ENCODE assay signal across 16 mouse cellular contexts in the genomic region with DNA sequence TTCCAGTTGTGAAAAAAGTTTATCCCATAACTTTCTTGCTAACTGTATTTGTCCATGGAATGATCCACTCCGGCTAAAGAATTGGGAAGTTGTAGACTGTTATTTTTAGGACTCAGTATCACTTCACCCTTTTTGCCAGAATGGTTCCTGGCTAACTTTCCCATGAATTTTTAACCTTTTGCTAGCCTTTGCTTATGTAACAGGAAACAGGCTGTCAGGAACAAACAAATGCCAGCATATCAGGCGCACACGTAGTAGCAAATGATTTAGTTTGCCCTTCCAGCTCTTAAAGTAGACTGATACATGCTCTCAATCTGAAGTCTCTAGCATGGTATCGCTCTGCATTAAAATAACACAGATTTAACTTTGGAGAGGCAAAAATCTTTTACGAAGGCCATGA.
DNase-seq lines count a peak whose midpoint lies in the region; ATAC-seq and TF ChIP-seq lines count a peak whose summit lies in the region.
"Had no signal": no experiment of that assay in that cellular context is flagged by ENCODE, and none has a peak within 500 bp of the region (broad histone marks: within the 10 kb centered on the region; RNA-seq: fewer than 3 reads in every experiment).

No protein-coding gene starts in this region.

- no peak overlapping the region for H3K27ac ChIP-seq in intestine, embryonic 14.5 days (ENCODE audit: low read depth)
- no peak overlapping the region for H3K27ac ChIP-seq in intestine, postnatal 0 days (ENCODE audit: low read depth, low read length)
- peak overlapping the region; percentile 79 for H3K27ac ChIP-seq in heart, embryonic 13.5 days (replicated peaks)
- peak overlapping the region; percentile 70 for H3K27ac ChIP-seq in lung, postnatal 0 days (ENCODE audit: low read length)
- H3K27ac ChIP-seq in hindbrain, embryonic 16.5 days (ENCODE audit: low read depth, low read length), result no peak overlapping the region
- no peak overlapping the region for H3K27ac ChIP-seq in cerebellum, adult 2 months (ENCODE audit: insufficient read depth, low read length)
- H3K27ac ChIP-seq: limb, embryonic 13.5 days had no signal

- H3K9ac ChIP-seq in intestine, embryonic 14.5 days (ENCODE audit: low read length), result no peak overlapping the region; the same call in 1 of the 2 replicates
- H3K9ac ChIP-seq in intestine, postnatal 0 days (ENCODE audit: low read depth, low read length), result no peak overlapping the region
- H3K9ac ChIP-seq in heart, embryonic 13.5 days, result peak overlapping the region; percentile 78
- H3K9ac ChIP-seq in lung, postnatal 0 days (replicated peaks; ENCODE audit: low read depth), result peak overlapping the region; percentile 42; the same call in 1 of the 2 replicates
- H3K9ac ChIP-seq in hindbrain, embryonic 16.5 days (ENCODE audit: low read depth, low read length), result no peak overlapping the region
- H3K9ac ChIP-seq: limb, embryonic 13.5 days had no signal

- 0 out of 2 replicates have a peak, but pooled peaks cover 3% of the 10 kb centered on the region for H3K4me1 ChIP-seq in intestine, embryonic 14.5 days (replicated peaks; ENCODE audit: control insufficient read depth, insufficient read depth, low read length)
- no peaks in the 10 kb centered on the region for H3K4me1 ChIP-seq in intestine, postnatal 0 days (replicated peaks; ENCODE audit: control insufficient read depth, insufficient read depth, low read length)
- H3K4me1 ChIP-seq in lung, adult 2 months (ENCODE audit: control insufficient read depth, insufficient read depth, low read length), result peaks cover 13% of the 10 kb centered on the region
- peaks cover 57% of the 10 kb centered on the region for H3K4me1 ChIP-seq in heart, embryonic 13.5 days
- H3K4me1 ChIP-seq in lung, postnatal 0 days (ENCODE audit: insufficient read depth, low read depth, low read length), result peaks cover 5% of the 10 kb centered on the region; the same call in 1 of the 2 replicates
- H3K4me1 ChIP-seq in hindbrain, embryonic 16.5 days (ENCODE audit: control insufficient read depth, insufficient read depth, low read depth, low read length), result no peaks in the 10 kb centered on the region
- H3K4me1 ChIP-seq in cerebellum, adult 2 months (ENCODE audit: control insufficient read depth, insufficient read depth, low read length), result no peaks in the 10 kb centered on the region
- H3K4me1 ChIP-seq: limb, embryonic 13.5 days; megakaryocyte, embryonic 14.5 days had no signal

- TF ChIP-seq POLR2A in lung, adult 2 months (IDR thresholded peaks at IDR 0.05; ENCODE audit: borderline replicate concordance, extremely low read depth, low read depth, low read length), result 0 out of 2 replicates have a peak, but pooled peaks have one; percentile 13
- TF ChIP-seq POLR2A in cerebellum, adult 2 months (IDR thresholded peaks at IDR 0.05; ENCODE audit: borderline replicate concordance, insufficient read depth, low read length), result no peak

- H3K4me3 ChIP-seq in intestine, embryonic 14.5 days (ENCODE audit: low read depth, low read length), result 0 out of 2 replicates have a peak overlapping the region, but pooled peaks have one; percentile 10
- H3K4me3 ChIP-seq in intestine, postnatal 0 days (ENCODE audit: low read depth, low read length), result no peak overlapping the region
- peak overlapping the region; percentile 80 for H3K4me3 ChIP-seq in lung, adult 2 months (replicated peaks; ENCODE audit: extremely low read depth, low read depth, low read length)
- peak overlapping the region; percentile 48 for H3K4me3 ChIP-seq in heart, embryonic 13.5 days
- H3K4me3 ChIP-seq in lung, postnatal 0 days (ENCODE audit: low read depth, low read length), result peak overlapping the region; percentile 44
- no peak overlapping the region for H3K4me3 ChIP-seq in hindbrain, embryonic 16.5 days (ENCODE audit: low read length)
- no peak overlapping the region for H3K4me3 ChIP-seq in cerebellum, adult 2 months (replicated peaks; ENCODE audit: insufficient read depth, low read depth, low read length)
- H3K4me3 ChIP-seq: erythroblast, embryonic 14.5 days; limb, embryonic 13.5 days; megakaryocyte, embryonic 14.5 days had no signal

- H3K4me2 ChIP-seq in intestine, embryonic 14.5 days (ENCODE audit: low read length), result 0 out of 2 replicates have a peak overlapping the region, but pooled peaks have one; percentile 4
- no peak overlapping the region for H3K4me2 ChIP-seq in intestine, postnatal 0 days (replicated peaks; ENCODE audit: low read depth)
- H3K4me2 ChIP-seq in heart, embryonic 13.5 days, result peak overlapping the region; percentile 57
- peak overlapping the region; percentile 47 for H3K4me2 ChIP-seq in lung, postnatal 0 days (replicated peaks; ENCODE audit: low read depth, low read length)
- H3K4me2 ChIP-seq in hindbrain, embryonic 16.5 days (ENCODE audit: low read length), result no peak overlapping the region
- H3K4me2 ChIP-seq: limb, embryonic 13.5 days had no signal

- no peaks in the 10 kb centered on the region for H3K36me3 ChIP-seq in intestine, embryonic 14.5 days (ENCODE audit: control insufficient read depth, insufficient read depth, low read length)
- no peaks in the 10 kb centered on the region for H3K36me3 ChIP-seq in intestine, postnatal 0 days (ENCODE audit: control insufficient read depth, insufficient read depth)
- H3K36me3 ChIP-seq in heart, embryonic 13.5 days, result no peaks in the 10 kb centered on the region
- H3K36me3 ChIP-seq in lung, postnatal 0 days (ENCODE audit: insufficient read depth, low read length), result no peaks in the 10 kb centered on the region
- H3K36me3 ChIP-seq in hindbrain, embryonic 16.5 days (ENCODE audit: control insufficient read depth, insufficient read depth, low read length), result no peaks in the 10 kb centered on the region
- H3K36me3 ChIP-seq: G1E; limb, embryonic 13.5 days had no signal

- peak; percentile 75 for TF ChIP-seq EP300 in lung, postnatal 0 days (IDR thresholded peaks at IDR 0.05)

- ATAC-seq in intestine, embryonic 14.5 days (replicated peaks; ENCODE audit: low FRiP score, low TSS enrichment, low read depth), result no peak
- no peak for ATAC-seq in intestine, postnatal 0 days
- no peak for ATAC-seq in heart, embryonic 13.5 days (ENCODE audit: extremely low read depth, insufficient number of reproducible peaks, low FRiP score, low TSS enrichment)
- ATAC-seq in lung, postnatal 0 days, result peak; percentile 22
- ATAC-seq in hindbrain, embryonic 16.5 days, result no peak
- ATAC-seq: intestine, embryonic 16.5 days had no signal

- TF ChIP-seq CTCF in intestine, postnatal 0 days (IDR thresholded peaks at IDR 0.05; ENCODE audit: low read depth), result no peak
- TF ChIP-seq CTCF in lung, adult 2 months (IDR thresholded peaks at IDR 0.05; ENCODE audit: insufficient read depth, low read length), result no peak
- no peak for TF ChIP-seq CTCF in lung, postnatal 0 days (IDR thresholded peaks at IDR 0.05)
- TF ChIP-seq CTCF in cerebellum, adult 2 months (IDR thresholded peaks at IDR 0.05; ENCODE audit: borderline replicate concordance, insufficient read depth, low read depth, low read length), result no peak

- 51% methylated on average over 5 of the region's 5 CpGs for WGBS in intestine, embryonic 14.5 days
- WGBS in intestine, postnatal 0 days, result 78% methylated on average over 5 of the region's 5 CpGs
- 37% methylated on average over 5 of the region's 5 CpGs for WGBS in lung, adult 2 months
- WGBS in heart, embryonic 13.5 days, result 49% methylated on average over 5 of the region's 5 CpGs
- 49% methylated on average over 5 of the region's 5 CpGs for WGBS in lung, postnatal 0 days
- 85% methylated on average over 5 of the region's 5 CpGs for WGBS in hindbrain, embryonic 16.5 days
- 86% methylated on average over 5 of the region's 5 CpGs for WGBS in cerebellum, adult 2 months

- H3K9me3 ChIP-seq in intestine, embryonic 14.5 days (ENCODE audit: control insufficient read depth, low read length), result no peaks in the 10 kb centered on the region
- no peaks in the 10 kb centered on the region for H3K9me3 ChIP-seq in intestine, postnatal 0 days (ENCODE audit: control insufficient read depth)
- no peaks in the 10 kb centered on the region for H3K9me3 ChIP-seq in heart, embryonic 13.5 days
- H3K9me3 ChIP-seq in lung, postnatal 0 days (ENCODE audit: low read length), result no peaks in the 10 kb centered on the region
- H3K9me3 ChIP-seq in hindbrain, embryonic 16.5 days (ENCODE audit: control insufficient read depth, low read length), result no peaks in the 10 kb centered on the region
- H3K9me3 ChIP-seq: limb, embryonic 13.5 days; megakaryocyte, embryonic 14.5 days had no signal

- no peak for DNase-seq in intestine, embryonic 14.5 days (ENCODE audit: low spot score)
- DNase-seq in lung, adult 2 months, result no peak
- no peak for DNase-seq in lung, postnatal 4 days
- DNase-seq in lung, postnatal 0 days (ENCODE audit: low spot score), result peak; percentile 62
- DNase-seq in cerebellum, adult 2 months, result no peak
- DNase-seq: cerebellum, adult 8-10 months; right cerebral cortex, adult 18-20 months; thymus, postnatal 14 days had no signal

- no peaks in the 10 kb centered on the region for H3K27me3 ChIP-seq in intestine, embryonic 14.5 days (replicated peaks; ENCODE audit: control insufficient read depth, insufficient read depth, low read length)
- no peaks in the 10 kb centered on the region for H3K27me3 ChIP-seq in intestine, postnatal 0 days (replicated peaks; ENCODE audit: control insufficient read depth, insufficient read depth, low read length)
- no peaks in the 10 kb centered on the region for H3K27me3 ChIP-seq in heart, embryonic 13.5 days (replicated peaks)
- no peaks in the 10 kb centered on the region for H3K27me3 ChIP-seq in lung, postnatal 0 days (replicated peaks; ENCODE audit: insufficient read depth, low read length)
- no peaks in the 10 kb centered on the region for H3K27me3 ChIP-seq in hindbrain, embryonic 16.5 days (replicated peaks; ENCODE audit: control insufficient read depth, insufficient read depth, low read length)
- no peaks in the 10 kb centered on the region for H3K27me3 ChIP-seq in cerebellum, adult 2 months (ENCODE audit: control insufficient read depth, insufficient read depth, low read length)
- H3K27me3 ChIP-seq: megakaryocyte, embryonic 14.5 days had no signal

Comparison
In these comparisons a context has a peak if more than half of its experiments do, and no peak if none do; other contexts are left out.
1. H3K4me2 ChIP-seq: peak in intestine, embryonic 14.5 days (single experiment), heart, embryonic 13.5 days (single experiment) and lung, postnatal 0 days (single experiment); none in intestine, postnatal 0 days (single experiment) and hindbrain, embryonic 16.5 days (single experiment).
2. H3K4me3 ChIP-seq: peak in intestine, embryonic 14.5 days (single experiment), lung, adult 2 months (single experiment), heart, embryonic 13.5 days (single experiment) and lung, postnatal 0 days (single experiment); none in intestine, postnatal 0 days (single experiment), hindbrain, embryonic 16.5 days (single experiment) and cerebellum, adult 2 months (single experiment).
3. H3K27ac ChIP-seq: peak in heart, embryonic 13.5 days (single experiment) and lung, postnatal 0 days (single experiment); none in intestine, embryonic 14.5 days (single experiment), intestine, postnatal 0 days (single experiment), hindbrain, embryonic 16.5 days (single experiment) and cerebellum, adult 2 months (single experiment).
4. H3K9ac ChIP-seq: peak in heart, embryonic 13.5 days (single experiment) and lung, postnatal 0 days (single experiment); none in intestine, embryonic 14.5 days (single experiment), intestine, postnatal 0 days (single experiment) and hindbrain, embryonic 16.5 days (single experiment).